Mouse (Mus musculus): ENCODE results near the gene Axin2. TPM values are rescaled to one million over a fixed set of nuclear protein-coding genes. Genes with fewer than 3 reads are reported as not detected.

The Axin2 gene
- polyA plus RNA-seq, 1 experiment from 2014 or later, result 11.0 TPM

DNA sequence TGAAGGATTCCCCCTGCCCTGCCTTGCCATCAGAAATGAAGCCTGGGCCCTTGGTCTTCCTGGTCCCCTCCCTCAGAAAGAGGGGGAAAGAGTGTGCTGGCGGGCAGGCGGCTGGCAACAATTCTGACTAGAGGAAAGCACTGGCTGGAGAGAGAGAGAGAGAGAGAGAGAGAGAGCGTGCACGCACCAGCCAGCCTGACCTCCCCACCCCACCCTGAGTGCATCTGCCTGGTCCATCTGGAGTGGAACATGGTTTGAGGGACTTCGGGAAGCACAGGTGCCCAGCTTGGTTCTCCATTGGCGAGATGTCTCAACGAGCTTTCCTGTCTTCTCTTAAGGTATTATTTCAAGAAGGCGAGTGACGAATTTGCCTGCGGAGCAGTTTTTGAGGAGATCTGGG, 28.8 kb downstream of the Axin2 start:
- H3K36me3 ChIP-seq (ENCODE audit: insufficient read depth, low read length), result peaks cover 22% of the 10 kb centered on the region
- 82% methylated on average over 10 of the region's 10 CpGs for WGBS
- no peak for ATAC-seq
- no peak overlapping the region for H3K9ac ChIP-seq (replicated peaks; ENCODE audit: low read depth)
- H3K4me3 ChIP-seq (ENCODE audit: low read depth, low read length), result no peak overlapping the region
- no peaks in the 10 kb centered on the region for H3K27me3 ChIP-seq (replicated peaks; ENCODE audit: insufficient read depth, low read length)
- peak overlapping the region; percentile 28; the same call in 1 of the 2 replicates for H3K27ac ChIP-seq (ENCODE audit: low read length)
- H3K4me2 ChIP-seq (replicated peaks; ENCODE audit: low read depth, low read length), result no peak overlapping the region
- TF ChIP-seq CTCF (IDR thresholded peaks at IDR 0.05) (no peak), EP300 (IDR thresholded peaks at IDR 0.05) (no peak)
- no peak for DNase-seq (ENCODE audit: low spot score)
- H3K9me3 ChIP-seq (ENCODE audit: low read length), result no peaks in the 10 kb centered on the region
- no peaks in the 10 kb centered on the region for H3K4me1 ChIP-seq (ENCODE audit: insufficient read depth, low read depth, low read length)

DNA sequence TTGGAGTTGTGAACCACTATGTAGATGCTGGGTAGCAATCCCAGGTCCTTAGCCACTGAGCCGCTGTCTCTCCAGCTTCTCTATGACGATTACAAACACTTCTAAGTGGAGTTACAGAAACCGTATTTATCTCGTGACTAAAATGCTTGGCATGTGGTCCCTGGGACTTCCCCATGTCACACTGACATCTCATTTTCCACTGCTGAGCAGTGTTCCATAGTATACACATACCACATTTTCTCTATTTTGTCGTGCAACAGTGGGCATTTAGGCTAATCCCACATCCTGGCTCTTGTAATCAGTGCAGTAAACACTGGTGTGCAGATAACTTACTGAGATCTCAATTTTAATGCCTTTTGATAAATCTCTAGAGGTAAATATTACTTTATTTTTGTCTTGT, 32.2 kb downstream of the Axin2 start:
- Histone ChIP-seq H3K27ac (ENCODE audit: low read length) (no peak overlapping the region), H3K4me3 (ENCODE audit: low read depth, low read length) (no peak overlapping the region), H3K36me3 (ENCODE audit: insufficient read depth, low read length) (peaks cover 5% of the 10 kb centered on the region; the same call in 1 of the 2 replicates), H3K9me3 (ENCODE audit: low read length) (no peaks in the 10 kb centered on the region), H3K4me2 (replicated peaks; ENCODE audit: low read depth, low read length) (no peak overlapping the region), H3K27me3 (replicated peaks; ENCODE audit: insufficient read depth, low read length) (no peaks in the 10 kb centered on the region), H3K4me1 (ENCODE audit: insufficient read depth, low read depth, low read length) (no peaks in the 10 kb centered on the region), H3K9ac (replicated peaks; ENCODE audit: low read depth) (no peak overlapping the region)
- TF ChIP-seq EP300 (IDR thresholded peaks at IDR 0.05), result no peak
- TF ChIP-seq CTCF (IDR thresholded peaks at IDR 0.05), result no peak
- 33% methylated on average over 5 of the region's 5 CpGs for WGBS
- DNase-seq (ENCODE audit: low spot score) (peak; percentile 60), ATAC-seq (peak; percentile 36)

DNA sequence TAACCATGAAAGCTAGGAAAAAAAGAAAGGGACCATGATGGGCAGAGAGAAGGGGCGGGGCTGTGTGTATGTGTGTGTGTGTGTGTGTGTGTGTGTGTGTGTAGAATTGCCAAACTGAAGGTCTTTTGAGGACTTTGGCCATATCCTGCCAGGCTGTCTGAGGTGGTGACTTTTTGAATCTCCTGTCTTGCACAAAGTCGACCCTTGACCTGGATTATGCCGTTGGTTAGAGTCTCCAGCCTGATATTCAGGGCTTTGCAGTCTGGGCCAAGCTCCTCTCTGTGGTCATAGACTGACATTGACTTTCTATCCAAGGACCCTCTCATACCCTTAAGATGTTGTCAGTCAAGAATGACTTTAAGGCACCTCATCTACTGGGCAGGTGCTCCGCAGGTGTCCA, 35.8 kb downstream of the Axin2 start:
- no peak overlapping the region for H3K9ac ChIP-seq (replicated peaks; ENCODE audit: low read depth)
- no peaks in the 10 kb centered on the region for H3K9me3 ChIP-seq (ENCODE audit: low read length)
- 90% methylated on average over 4 of the region's 4 CpGs for WGBS
- H3K27ac ChIP-seq (ENCODE audit: low read length), result no peak overlapping the region
- no peak overlapping the region for H3K4me3 ChIP-seq (ENCODE audit: low read depth, low read length)
- no peak overlapping the region for H3K4me2 ChIP-seq (replicated peaks; ENCODE audit: low read depth, low read length)
- H3K36me3 ChIP-seq (ENCODE audit: insufficient read depth, low read length), result no peaks in the 10 kb centered on the region
- no peak for TF ChIP-seq EP300 (IDR thresholded peaks at IDR 0.05)
- no peak for TF ChIP-seq CTCF (IDR thresholded peaks at IDR 0.05)
- H3K27me3 ChIP-seq (replicated peaks; ENCODE audit: insufficient read depth, low read length), result no peaks in the 10 kb centered on the region
- DNase-seq (ENCODE audit: low spot score) (no peak), ATAC-seq (no peak)
- no peaks in the 10 kb centered on the region for H3K4me1 ChIP-seq (ENCODE audit: insufficient read depth, low read depth, low read length)

DNA sequence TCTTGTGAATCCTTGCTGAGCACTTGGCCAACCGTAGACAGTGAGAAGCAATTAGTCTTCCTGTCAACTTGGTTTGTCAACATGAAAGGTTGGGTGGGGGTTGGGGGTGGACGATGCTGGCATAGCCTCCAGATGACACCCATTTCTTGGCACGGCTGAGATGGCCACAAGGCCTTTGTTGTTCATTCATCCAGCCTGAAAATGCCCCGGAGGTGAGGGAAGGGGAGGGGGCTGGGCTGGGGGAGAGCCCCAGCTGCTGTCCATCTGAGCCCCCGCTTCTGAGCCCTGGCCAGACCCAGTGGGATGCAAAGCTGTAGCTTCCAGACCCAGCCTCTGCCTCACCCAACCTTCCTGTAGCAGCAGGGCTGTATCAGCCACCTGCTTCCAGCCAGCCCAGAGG, 38.2 kb downstream of the Axin2 start:
- Histone ChIP-seq H3K9ac (replicated peaks; ENCODE audit: low read depth) (no peak overlapping the region), H3K36me3 (ENCODE audit: insufficient read depth, low read length) (no peaks in the 10 kb centered on the region), H3K27me3 (replicated peaks; ENCODE audit: insufficient read depth, low read length) (no peaks in the 10 kb centered on the region), H3K4me1 (ENCODE audit: insufficient read depth, low read depth, low read length) (peaks cover 8% of the 10 kb centered on the region; the same call in 1 of the 2 replicates), H3K27ac (ENCODE audit: low read length) (no peak overlapping the region), H3K9me3 (ENCODE audit: low read length) (no peaks in the 10 kb centered on the region), H3K4me2 (replicated peaks; ENCODE audit: low read depth, low read length) (no peak overlapping the region), H3K4me3 (ENCODE audit: low read depth, low read length) (no peak overlapping the region)
- no peak for TF ChIP-seq CTCF (IDR thresholded peaks at IDR 0.05)
- ATAC-seq (no peak), DNase-seq (ENCODE audit: low spot score) (no peak)
- 37% methylated on average over 5 of the region's 5 CpGs for WGBS

DNA sequence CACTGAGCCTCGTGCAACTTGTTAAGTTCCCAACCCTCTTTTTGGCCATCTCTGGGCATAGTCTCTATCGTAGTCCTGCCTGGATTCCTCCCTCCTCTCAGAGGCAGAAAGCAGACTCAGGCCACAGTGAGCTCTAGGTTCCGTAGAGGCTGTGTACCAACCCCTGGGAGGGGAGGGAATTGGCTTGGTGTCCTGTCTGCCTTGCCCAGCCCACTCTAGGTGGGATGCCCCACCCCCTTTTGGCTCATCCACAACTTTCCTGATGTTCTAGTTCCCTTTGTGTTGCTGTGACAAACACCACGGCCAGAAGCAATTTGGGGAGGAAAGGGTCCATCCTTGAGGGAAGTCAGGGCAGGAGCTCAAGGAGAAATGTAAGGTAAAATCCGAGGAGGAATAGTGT, 39.0 kb downstream of the Axin2 start:
- TF ChIP-seq CTCF (IDR thresholded peaks at IDR 0.05) (no peak), EP300 (IDR thresholded peaks at IDR 0.05) (no peak)
- 55% methylated on average over 5 of the region's 5 CpGs for WGBS
- DNase-seq (ENCODE audit: low spot score), result no peak

DNA sequence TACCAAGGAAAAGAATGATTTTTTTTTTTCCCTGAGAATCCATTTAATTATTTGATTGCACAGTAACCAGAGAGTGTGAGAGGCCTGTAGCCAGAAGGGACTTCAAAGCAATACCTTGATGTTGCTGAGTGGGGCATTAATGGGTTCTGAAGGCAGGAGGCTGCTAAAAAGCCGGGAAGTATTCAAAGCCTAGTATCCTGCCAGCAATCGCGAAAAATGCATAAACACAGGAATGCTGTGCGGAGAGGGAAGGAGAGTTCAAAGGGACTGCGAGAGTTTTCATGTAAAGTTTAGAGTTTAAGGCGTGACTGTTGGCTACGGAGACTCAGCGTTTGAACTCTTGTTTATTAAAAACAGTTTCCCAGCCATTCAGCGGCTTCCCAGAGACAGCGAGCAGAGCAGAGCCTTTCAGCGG, 41.5 kb downstream of the Axin2 start:
- WGBS, result 7% methylated on average over 11 of the region's 11 CpGs

More for the DNA sequence above, 39.0 kb downstream of the Axin2 start:
- peaks cover 8% of the 10 kb centered on the region; the same call in 1 of the 2 replicates for H3K4me1 ChIP-seq (ENCODE audit: insufficient read depth, low read depth, low read length)
- no peak overlapping the region for H3K9ac ChIP-seq (replicated peaks; ENCODE audit: low read depth)
- no peaks in the 10 kb centered on the region for H3K36me3 ChIP-seq (ENCODE audit: insufficient read depth, low read length)
- no peak overlapping the region for H3K4me2 ChIP-seq (replicated peaks; ENCODE audit: low read depth, low read length)
- no peak for ATAC-seq
- no peaks in the 10 kb centered on the region for H3K27me3 ChIP-seq (replicated peaks; ENCODE audit: insufficient read depth, low read length)
- no peaks in the 10 kb centered on the region for H3K9me3 ChIP-seq (ENCODE audit: low read length)
- H3K4me3 ChIP-seq (ENCODE audit: low read depth, low read length), result no peak overlapping the region
- H3K27ac ChIP-seq (ENCODE audit: low read length), result no peak overlapping the region

More for the DNA sequence above, 41.5 kb downstream of the Axin2 start:
- no peak overlapping the region for H3K9ac ChIP-seq (replicated peaks; ENCODE audit: low read depth)
- peak; percentile 28; the same call in 1 of the 2 replicates for ATAC-seq
- no peak for TF ChIP-seq EP300 (IDR thresholded peaks at IDR 0.05)
- no peak for TF ChIP-seq CTCF (IDR thresholded peaks at IDR 0.05)
- H3K27ac ChIP-seq (ENCODE audit: low read length), result no peak overlapping the region; the same call in 1 of the 2 replicates
- peaks cover 8% of the 10 kb centered on the region; the same call in 1 of the 2 replicates for H3K4me1 ChIP-seq (ENCODE audit: insufficient read depth, low read depth, low read length)
- no peaks in the 10 kb centered on the region for H3K27me3 ChIP-seq (replicated peaks; ENCODE audit: insufficient read depth, low read length)
- peak; percentile 76 for DNase-seq (ENCODE audit: low spot score)
- no peak overlapping the region for H3K4me3 ChIP-seq (ENCODE audit: low read depth, low read length)
- no peaks in the 10 kb centered on the region for H3K36me3 ChIP-seq (ENCODE audit: insufficient read depth, low read length)
- H3K9me3 ChIP-seq (ENCODE audit: low read length), result no peaks in the 10 kb centered on the region
- no peak overlapping the region; the same call in 1 of the 2 replicates for H3K4me2 ChIP-seq (replicated peaks; ENCODE audit: low read depth, low read length)
